Mouse (Mus musculus): Measurements from ENCODE around the gene Tceal5. TPM values are rescaled to one million over a fixed set of nuclear protein-coding genes. Genes with fewer than 3 reads are reported as not detected.

Gene Tceal5
- polyA plus RNA-seq (2015; fragmentation: Nextera tagmentation; extraction: Ambion mirVana): 33.3 TPM in 2 replicates

DNA sequence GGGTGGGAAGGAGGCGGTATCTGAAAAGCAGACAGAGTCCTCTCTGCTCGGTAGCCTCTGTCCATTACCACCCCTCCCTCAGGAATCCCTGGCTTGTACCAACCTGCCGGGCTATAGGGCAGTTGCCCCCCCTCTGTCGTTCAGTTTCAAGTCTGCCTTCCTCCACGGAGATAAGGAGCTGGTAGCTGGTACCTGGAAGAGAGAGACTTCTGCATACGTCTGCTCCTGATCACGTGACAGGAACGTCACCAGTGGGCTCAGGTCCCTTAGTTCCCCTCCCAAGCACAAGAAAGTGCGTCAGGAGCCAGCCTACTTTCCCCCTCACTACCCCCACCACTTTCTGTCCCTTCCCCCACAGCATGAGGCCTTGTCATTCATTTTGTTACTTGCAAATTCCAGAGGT lies at the start of gene Tceal5:
TSS of gene Tceal5 (minus strand) at position 213 of the 403 bp plus-strand sequence.
- H3K4me1 ChIP-seq: peaks cover 9% of the 10 kb centered on the region; the same call in 1 of the 2 replicates

DNA sequence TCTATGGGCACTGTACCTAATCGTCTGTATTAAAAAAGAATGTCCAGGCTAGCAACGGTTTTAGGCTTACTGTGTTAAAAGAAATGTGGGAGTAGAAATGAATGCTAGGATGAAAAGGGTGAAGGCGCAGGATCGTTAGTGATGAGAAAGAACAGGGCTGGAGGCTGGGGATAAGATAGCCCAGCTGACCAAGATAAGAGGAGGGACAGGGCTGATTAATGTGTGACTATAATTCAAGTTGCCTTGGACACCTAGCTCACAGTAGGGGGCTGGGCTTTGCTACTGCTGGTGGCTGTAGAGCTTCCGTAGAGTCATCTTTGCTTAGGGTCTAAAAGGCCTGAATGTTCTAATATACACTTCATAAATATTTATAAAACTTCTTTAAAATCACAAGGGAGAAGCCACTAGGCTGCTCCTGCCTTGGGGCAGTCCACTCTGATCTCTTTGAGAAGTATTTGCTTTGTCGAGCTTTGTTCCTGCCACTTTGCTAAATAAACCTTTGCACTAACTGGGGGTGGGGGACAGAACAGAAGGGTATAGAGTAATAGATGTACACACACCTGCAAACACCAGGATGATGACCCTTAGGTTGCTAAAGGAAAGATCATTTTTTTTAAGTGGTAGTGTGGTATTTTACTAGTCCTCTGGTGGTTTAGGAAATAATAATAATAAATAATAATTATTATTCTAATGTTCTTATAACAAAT lies 48.5 kb upstream of the Tceal5 start:
- H3K4me2 ChIP-seq: no peak overlapping the region
- no peak overlapping the region for H3K27ac ChIP-seq
- H3K9ac ChIP-seq: no peak overlapping the region
- WGBS: 46% methylated on average over 6 of the region's 6 CpGs
- H3K9me3 ChIP-seq: no peaks in the 10 kb centered on the region
- no peak for ATAC-seq (replicated peaks)
- no peaks in the 10 kb centered on the region for H3K36me3 ChIP-seq (replicated peaks)
- peaks cover 2% of the 10 kb centered on the region; the same call in 1 of the 2 replicates for H3K4me1 ChIP-seq
- no peaks in the 10 kb centered on the region for H3K27me3 ChIP-seq (replicated peaks)
- no peak overlapping the region for H3K4me3 ChIP-seq

More for the DNA sequence above, at the start of gene Tceal5:
- H3K27me3 ChIP-seq (replicated peaks): 0 out of 2 replicates have a peak, but pooled peaks cover 3% of the 10 kb centered on the region
- ATAC-seq (replicated peaks): peak; percentile 96
- H3K36me3 ChIP-seq (replicated peaks): no peaks in the 10 kb centered on the region
- peak within 1 kb of the TSS; percentile 79 for H3K27ac ChIP-seq
- peak within 1 kb of the TSS; percentile 53 for H3K9ac ChIP-seq
- WGBS: 12% methylated on average over 9 of the region's 9 CpGs
- H3K9me3 ChIP-seq: no peaks in the 10 kb centered on the region
- peak within 1 kb of the TSS; percentile 53 for H3K4me3 ChIP-seq
- peak within 1 kb of the TSS; percentile 50 for H3K4me2 ChIP-seq

DNA sequence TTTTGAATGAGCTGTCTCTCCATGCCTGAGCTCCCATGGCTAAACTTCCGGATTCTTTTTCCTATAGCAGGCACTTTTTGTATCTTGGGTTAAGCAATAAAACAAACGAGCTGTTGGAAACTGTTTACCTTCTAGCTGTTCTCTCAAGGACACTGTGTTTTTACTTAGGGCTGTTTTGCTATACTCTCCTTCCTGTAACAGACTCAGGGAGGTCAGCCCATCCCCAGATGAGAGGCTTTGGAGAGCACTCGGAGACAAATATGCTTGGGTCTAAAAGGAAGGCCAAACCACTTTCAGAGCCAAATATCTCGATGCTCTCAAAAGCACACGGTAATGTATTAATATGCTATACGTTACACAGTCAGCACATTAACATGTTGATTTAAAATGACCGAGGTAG lies 46.0 kb upstream of the Tceal5 start:
- no peak overlapping the region for H3K4me2 ChIP-seq
- H3K4me1 ChIP-seq: peaks cover 4% of the 10 kb centered on the region; the same call in 1 of the 2 replicates
- WGBS: 80% methylated on average over 7 of the region's 7 CpGs
- H3K27me3 ChIP-seq (replicated peaks): no peaks in the 10 kb centered on the region
- no peak for ATAC-seq (replicated peaks)
- H3K4me3 ChIP-seq: no peak overlapping the region
- no peaks in the 10 kb centered on the region for H3K36me3 ChIP-seq (replicated peaks)
- no peaks in the 10 kb centered on the region for H3K9me3 ChIP-seq
- H3K27ac ChIP-seq: no peak overlapping the region
- H3K9ac ChIP-seq: no peak overlapping the region

DNA sequence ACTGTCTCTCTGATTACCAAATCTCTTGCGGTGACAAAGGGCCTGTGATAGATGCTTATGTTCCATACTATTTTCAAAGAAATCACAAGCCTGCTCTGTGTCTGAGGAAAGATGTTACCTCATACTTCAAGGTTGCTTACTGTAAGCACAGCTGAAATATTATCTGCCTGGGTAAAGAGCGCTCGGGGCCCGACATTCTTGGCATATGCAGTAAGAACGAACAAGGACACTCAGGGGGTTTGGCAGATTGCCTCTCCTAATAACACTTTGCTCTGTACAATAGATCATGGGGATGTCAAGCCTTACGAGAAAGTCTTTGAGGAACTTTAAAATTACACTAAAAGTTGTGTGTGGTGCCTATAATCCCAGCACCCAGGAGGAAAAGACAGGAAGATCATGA lies 45.1 kb upstream of the Tceal5 start:
- Histone ChIP-seq H3K4me1 (peaks cover 4% of the 10 kb centered on the region; the same call in 1 of the 2 replicates), H3K27me3 (replicated peaks) (no peaks in the 10 kb centered on the region), H3K4me3 (no peak overlapping the region), H3K4me2 (no peak overlapping the region), H3K9me3 (no peaks in the 10 kb centered on the region), H3K27ac (no peak overlapping the region), H3K36me3 (replicated peaks) (no peaks in the 10 kb centered on the region), H3K9ac (no peak overlapping the region)
- no peak for ATAC-seq (replicated peaks)
- 82% methylated on average over 6 of the region's 6 CpGs for WGBS

DNA sequence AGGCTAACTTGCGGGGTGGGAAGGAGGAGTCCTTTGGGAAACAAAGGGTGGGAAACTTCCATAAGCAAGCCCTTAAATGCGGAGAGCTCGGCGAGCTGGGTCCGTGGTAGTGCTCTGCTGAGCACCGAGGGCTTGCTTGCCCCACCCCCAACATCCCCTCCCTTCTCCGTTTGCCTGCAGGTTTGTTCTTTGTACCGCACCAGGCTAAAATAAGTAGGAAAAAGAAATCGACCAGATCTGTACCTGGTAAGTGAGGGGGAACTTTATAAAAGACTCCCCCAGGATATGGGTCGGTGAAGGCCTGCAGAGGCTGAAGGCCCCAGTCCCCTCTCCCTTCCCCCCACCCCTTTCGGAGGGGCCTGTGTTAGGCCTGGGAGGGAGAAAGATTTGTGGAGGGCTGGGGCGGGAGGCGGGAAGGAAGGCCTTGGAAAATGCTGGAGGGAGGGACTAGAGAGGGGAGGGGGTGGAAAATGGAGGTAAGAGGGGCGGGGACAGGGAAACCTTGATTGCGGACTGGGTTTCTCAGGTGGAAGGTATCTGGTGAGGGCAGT lies 41.9 kb upstream of the Tceal5 start:
- H3K4me1 ChIP-seq: peaks cover 4% of the 10 kb centered on the region; the same call in 1 of the 2 replicates
- peak; percentile 81 for ATAC-seq (replicated peaks)
- H3K27ac ChIP-seq: peak overlapping the region; percentile 82
- H3K4me2 ChIP-seq: peak overlapping the region; percentile 51
- H3K27me3 ChIP-seq (replicated peaks): no peaks in the 10 kb centered on the region
- peak overlapping the region; percentile 69 for H3K9ac ChIP-seq
- 22% methylated on average over 15 of the region's 15 CpGs for WGBS
- H3K36me3 ChIP-seq (replicated peaks): no peaks in the 10 kb centered on the region
- peak overlapping the region; percentile 60 for H3K4me3 ChIP-seq
- H3K9me3 ChIP-seq: no peaks in the 10 kb centered on the region

DNA sequence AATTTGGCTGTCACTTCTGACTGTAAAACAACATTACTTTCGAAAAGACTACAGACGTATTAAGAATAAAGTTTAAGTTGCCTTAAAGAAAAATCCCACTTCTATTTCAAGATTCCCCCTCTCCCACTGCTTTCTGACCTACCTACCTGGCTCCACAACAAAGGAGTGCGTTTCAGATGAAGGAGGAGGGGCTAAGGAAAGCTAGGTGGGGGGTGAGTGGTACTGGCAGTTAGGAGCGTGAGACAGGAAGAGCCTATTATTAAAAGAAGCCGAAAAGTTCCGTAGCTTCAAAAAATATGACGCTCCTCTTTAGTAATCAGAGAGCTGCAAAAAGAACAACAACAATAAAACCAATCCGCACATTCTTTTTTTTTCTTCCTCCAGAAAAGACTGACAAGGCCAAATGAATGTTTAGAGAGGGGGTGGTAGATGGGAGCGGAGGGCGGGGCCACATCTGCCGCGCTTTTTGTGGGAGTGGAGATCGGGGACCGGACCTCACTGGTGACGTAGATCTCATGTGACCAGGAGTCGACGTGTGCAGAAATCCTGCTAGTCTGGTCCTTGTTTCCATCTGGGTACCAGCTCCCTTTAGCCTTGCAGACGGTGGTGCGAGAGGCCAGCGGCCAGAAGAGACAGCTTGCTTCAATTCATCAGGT lies 41.0 kb upstream of the Tceal5 start, which contains the start of gene Tceal9:
TSS of gene Tceal9 (plus strand) at position 506 of the 656 bp plus-strand sequence.
- H3K27ac ChIP-seq: peak within 1 kb of the TSS; percentile 82
- H3K36me3 ChIP-seq (replicated peaks): no peaks in the 10 kb centered on the region
- peak within 1 kb of the TSS; percentile 51 for H3K4me2 ChIP-seq
- H3K9ac ChIP-seq: peak within 1 kb of the TSS; percentile 69
- peak; percentile 95 for ATAC-seq (replicated peaks)
- H3K27me3 ChIP-seq (replicated peaks): no peaks in the 10 kb centered on the region
- peaks cover 4% of the 10 kb centered on the region; the same call in 1 of the 2 replicates for H3K4me1 ChIP-seq
- no peaks in the 10 kb centered on the region for H3K9me3 ChIP-seq
- WGBS: 29% methylated on average over 20 of the region's 20 CpGs
- H3K4me3 ChIP-seq: peak within 1 kb of the TSS; percentile 60

DNA sequence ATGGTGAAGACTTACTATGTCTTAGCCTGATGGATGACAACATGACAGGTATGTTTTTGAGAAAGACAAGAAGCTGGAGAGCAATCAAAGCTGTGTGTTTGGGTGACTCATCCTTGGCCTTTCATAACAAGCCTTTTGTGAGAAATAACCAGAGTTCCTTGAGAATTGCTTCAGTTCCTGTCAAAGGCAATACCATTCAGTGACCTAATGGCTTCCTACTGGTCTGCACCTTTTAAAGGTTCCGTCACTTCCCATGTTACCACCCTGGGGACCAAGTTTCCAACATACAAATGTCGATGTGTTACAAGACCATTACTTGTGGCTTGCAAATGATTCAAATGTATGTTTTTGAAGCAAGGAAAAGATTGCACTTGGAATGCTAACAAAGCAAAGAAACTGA lies 39.5 kb upstream of the Tceal5 start:
- H3K4me2 ChIP-seq: no peak overlapping the region
- no peaks in the 10 kb centered on the region for H3K9me3 ChIP-seq
- peaks cover 4% of the 10 kb centered on the region; the same call in 1 of the 2 replicates for H3K4me1 ChIP-seq
- no peaks in the 10 kb centered on the region for H3K27me3 ChIP-seq (replicated peaks)
- ATAC-seq (replicated peaks): no peak
- no peak overlapping the region for H3K9ac ChIP-seq
- no peaks in the 10 kb centered on the region for H3K36me3 ChIP-seq (replicated peaks)
- no peak overlapping the region for H3K4me3 ChIP-seq
- WGBS: 85% methylated on average over 2 of the region's 2 CpGs
- no peak overlapping the region for H3K27ac ChIP-seq

DNA sequence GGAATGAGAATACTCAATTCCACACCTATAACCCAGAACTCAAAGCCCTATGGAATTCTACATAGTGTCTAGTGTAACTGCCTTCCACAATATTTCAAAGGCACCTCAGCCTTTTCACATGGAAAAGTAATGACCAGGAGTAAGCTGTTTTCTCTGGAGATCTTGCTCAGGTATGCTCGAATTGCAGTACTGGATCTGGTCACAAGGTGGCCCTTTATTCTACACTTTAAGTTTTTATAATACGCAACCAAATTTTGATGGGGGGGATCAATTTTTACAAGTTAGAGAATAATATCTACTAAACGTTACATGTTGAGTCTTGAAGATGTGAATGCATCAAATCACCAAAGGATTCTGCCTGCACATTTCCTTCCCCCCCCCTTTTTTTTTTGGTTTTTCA lies 34.4 kb upstream of the Tceal5 start:
- Histone ChIP-seq H3K4me2 (no peak overlapping the region), H3K9me3 (no peaks in the 10 kb centered on the region), H3K4me3 (no peak overlapping the region), H3K27me3 (replicated peaks) (no peaks in the 10 kb centered on the region), H3K36me3 (replicated peaks) (no peaks in the 10 kb centered on the region), H3K4me1 (no peaks in the 10 kb centered on the region), H3K27ac (no peak overlapping the region), H3K9ac (no peak overlapping the region)
- no peak for ATAC-seq (replicated peaks)
- 53% methylated on average over 3 of the region's 3 CpGs for WGBS

DNA sequence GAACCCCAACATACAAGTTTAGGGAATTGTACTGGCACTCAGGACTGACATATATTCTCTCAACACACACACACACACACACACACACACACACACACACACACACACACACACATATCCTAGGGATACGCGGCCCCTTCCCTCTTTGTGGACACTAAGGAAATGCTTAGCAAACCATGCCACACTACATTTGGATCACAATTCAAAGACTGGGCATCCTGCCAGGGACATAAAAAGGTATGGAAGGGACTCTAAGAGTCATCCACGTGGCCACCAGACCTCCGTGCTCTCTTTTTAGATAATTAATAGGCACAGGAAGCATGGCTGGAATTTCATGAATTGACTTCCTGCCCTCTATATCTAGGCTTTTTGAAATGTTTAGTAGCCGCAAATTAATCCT lies 24.1 kb upstream of the Tceal5 start:
- H3K9me3 ChIP-seq: no peaks in the 10 kb centered on the region
- no peak for ATAC-seq (replicated peaks)
- H3K4me3 ChIP-seq: no peak overlapping the region
- no peak overlapping the region for H3K4me2 ChIP-seq
- H3K27ac ChIP-seq: no peak overlapping the region
- no peak overlapping the region for H3K9ac ChIP-seq
- 74% methylated on average over 5 of the region's 5 CpGs for WGBS
- H3K27me3 ChIP-seq (replicated peaks): no peaks in the 10 kb centered on the region
- H3K36me3 ChIP-seq (replicated peaks): no peaks in the 10 kb centered on the region
- no peaks in the 10 kb centered on the region for H3K4me1 ChIP-seq

DNA sequence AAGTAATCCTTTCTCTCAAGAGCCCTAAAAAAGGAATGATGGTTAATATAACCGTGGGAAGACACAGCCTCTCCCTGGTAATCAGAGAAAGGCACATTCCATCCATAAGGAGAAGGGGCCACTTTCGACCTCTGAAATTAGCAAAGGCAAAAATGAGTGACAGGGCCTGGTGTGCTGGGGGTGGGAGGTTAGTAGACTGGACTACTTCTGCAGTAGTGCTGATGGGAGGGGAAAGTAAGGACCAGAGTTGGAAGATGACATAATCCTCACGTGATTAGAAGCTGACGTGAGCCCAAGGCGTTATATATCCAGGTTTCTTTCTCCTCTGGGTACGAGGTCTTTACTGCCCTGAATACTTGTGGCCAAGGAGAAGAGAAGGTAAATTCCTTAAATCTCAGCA lies 20.0 kb upstream of the Tceal5 start:
- Histone ChIP-seq H3K27me3 (replicated peaks) (no peaks in the 10 kb centered on the region), H3K4me2 (no peak overlapping the region), H3K9me3 (no peaks in the 10 kb centered on the region), H3K36me3 (replicated peaks) (no peaks in the 10 kb centered on the region), H3K9ac (no peak overlapping the region), H3K27ac (no peak overlapping the region), H3K4me1 (no peaks in the 10 kb centered on the region), H3K4me3 (no peak overlapping the region)
- 68% methylated on average over 6 of the region's 6 CpGs for WGBS
- no peak for ATAC-seq (replicated peaks)

DNA sequence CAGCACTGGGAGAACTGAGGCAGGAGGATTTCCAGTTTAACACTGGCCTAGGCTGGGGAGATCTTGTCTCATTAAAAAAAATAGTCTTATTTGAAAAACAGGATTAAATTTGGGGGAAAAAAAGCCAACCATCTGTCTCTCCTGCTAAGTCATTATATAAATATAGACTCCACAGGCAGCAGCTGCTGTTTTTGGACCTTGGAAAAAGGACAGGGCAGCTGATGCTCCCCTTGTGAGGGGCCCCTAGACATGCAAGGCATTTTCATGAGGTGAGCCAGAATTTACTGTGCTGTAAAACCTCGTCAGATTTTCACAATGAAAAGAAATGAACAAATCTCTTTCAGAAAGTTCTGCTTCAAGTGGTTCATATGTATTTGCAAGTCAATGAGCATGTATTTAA lies 12.6 kb upstream of the Tceal5 start:
- peaks cover 2% of the 10 kb centered on the region; the same call in 1 of the 2 replicates for H3K4me1 ChIP-seq
- no peak for ATAC-seq (replicated peaks)
- H3K27ac ChIP-seq: no peak overlapping the region
- H3K4me2 ChIP-seq: no peak overlapping the region
- no peaks in the 10 kb centered on the region for H3K27me3 ChIP-seq (replicated peaks)
- H3K9ac ChIP-seq: no peak overlapping the region
- H3K36me3 ChIP-seq (replicated peaks): no peaks in the 10 kb centered on the region
- H3K4me3 ChIP-seq: no peak overlapping the region
- whole genome bisulfite sequencing: 23% methylated on average over 1 of the region's 1 CpGs
- no peaks in the 10 kb centered on the region for H3K9me3 ChIP-seq

Measured in midbrain, embryonic 15.5 days (tissue).